Mouse (Mus musculus) heart, postnatal 25 days (tissue): Measurements from ENCODE around the gene Olfr1396. TPM values are rescaled to one million over a fixed set of nuclear protein-coding genes. Genes with fewer than 3 reads are reported as not detected.

ENCODE experiments used
- DNase-seq: peaks from one replicate; pipeline ENCODE4 v3.0.0; 2022; ENCODE audit warnings: low spot score
- intact Hi-C: fragments of 180-260 bp; cut with DNase I; formaldehyde crosslinking; loops from one replicate; pipeline ENCODE4 v1.15.1; 2025
- total RNA-seq, 2 experiments: library from RNA; stranded (reverse); gene quantifications; 2 replicates each; pipeline ENCODE4 v1.2.3; 2021

Olfr1396 gene
- 1 to 10 TPM; 1.3 to 1.7 TPM for total RNA-seq

- intact Hi-C loops = no loop called here
- DNase-seq = no peak
These were observed at the start of gene Olfr1396 for GRCm38 (mm10) chr11:49114774-49115173. Gene Olfr1396 (minus strand): TSS chr11:49114874.

GRCm38 (mm10) chr11:49156821-49157814 lies 42.4 kb upstream of the Olfr1396 start:
- no peak for DNase-seq

GRCm38 (mm10) chr11:49154077-49154476 lies 39.4 kb upstream of the Olfr1396 start, which contains the start of gene Olfr1394:
Gene Olfr1394 (plus strand): TSS chr11:49154377.
- intact Hi-C loops = no loop called here
- DNase-seq = no peak

More at GRCm38 (mm10) chr11:49156821-49157814, 42.4 kb upstream of the Olfr1396 start:
- intact Hi-C loops = no loop called here

GRCm38 (mm10) chr11:49141974-49142373 lies 27.3 kb upstream of the Olfr1396 start, which contains the start of gene Olfr1395:
Gene Olfr1395 (plus strand): TSS chr11:49142274.
- intact Hi-C loops = no loop called here
- no peak for DNase-seq

GRCm38 (mm10) chr11:49124169-49124568 lies 9.5 kb upstream of the Olfr1396 start:
- DNase-seq = no peak
- intact Hi-C loops = no loop called here

DNA sequence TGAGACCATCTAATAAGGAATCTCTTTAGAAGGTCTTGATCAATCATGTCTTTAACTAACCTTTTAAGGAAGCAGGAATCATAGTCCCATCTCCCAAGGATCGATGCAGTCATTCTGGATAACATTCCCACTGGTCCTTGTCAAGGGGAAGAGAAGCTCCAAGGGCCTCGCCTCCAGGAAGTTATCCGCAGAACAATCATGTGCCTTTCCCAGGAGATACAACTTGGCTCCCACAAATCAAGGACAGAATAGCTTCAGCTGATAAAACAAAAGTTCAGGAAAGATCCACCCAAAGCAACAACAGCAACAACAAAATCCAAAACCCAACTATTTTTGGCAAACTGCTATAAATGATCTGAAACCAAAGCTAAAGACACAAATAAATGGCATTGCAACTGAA lies 5.0 kb upstream of the Olfr1396 start:
- no peak for DNase-seq
- intact Hi-C loops = no loop called here

DNA sequence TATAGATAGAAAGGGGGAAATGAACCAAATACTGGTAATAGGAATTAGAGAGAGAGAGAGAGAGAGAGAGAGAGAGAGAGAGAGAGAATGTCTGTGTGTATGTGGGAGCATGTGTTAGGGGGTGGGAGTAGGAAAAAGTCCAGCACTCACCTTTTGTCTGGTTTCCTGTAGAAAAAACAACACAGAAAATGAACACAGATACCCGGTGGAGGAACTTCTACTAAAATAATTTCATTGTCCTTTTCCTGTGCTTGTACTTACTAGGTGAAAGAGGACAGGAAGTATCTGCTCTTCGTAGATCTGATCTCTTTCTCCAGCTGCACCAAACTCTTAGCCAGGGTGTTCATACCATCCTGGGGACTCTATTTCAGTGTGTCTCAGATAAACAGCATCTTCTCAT lies 516 bp downstream of the Olfr1396 start:
- no peak for DNase-seq

DNA sequence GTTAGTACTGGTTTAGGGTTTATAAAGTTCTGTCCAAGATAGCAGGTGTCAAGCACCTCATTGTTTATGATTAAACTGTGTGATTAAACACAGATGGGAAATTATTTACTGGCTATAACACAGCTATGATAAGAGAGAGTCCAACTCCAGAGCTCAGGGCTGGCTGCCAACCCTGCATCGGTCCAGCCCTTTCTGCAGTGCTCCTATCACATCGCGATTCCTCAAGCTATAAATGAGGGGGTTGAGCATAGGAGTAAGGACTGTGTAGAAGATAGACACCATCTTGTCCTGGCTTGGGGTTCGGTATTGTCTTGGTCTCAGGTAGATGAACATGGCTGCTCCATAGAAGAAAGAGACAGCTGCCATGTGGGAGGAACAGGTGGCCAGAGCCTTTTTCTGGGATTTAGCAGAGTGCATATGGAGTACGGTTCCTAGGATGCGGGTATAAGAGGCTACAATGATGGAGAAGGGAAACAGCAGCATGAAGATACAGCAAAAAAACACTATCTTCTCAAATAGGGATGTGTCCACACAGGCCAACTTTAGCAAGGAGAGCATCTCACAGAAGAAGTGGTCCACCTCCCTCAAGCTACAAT lies 2.0 kb downstream of the Olfr1396 start:
- no peak for DNase-seq
- intact Hi-C loops = no loop called here

More for the DNA sequence above, 516 bp downstream of the Olfr1396 start:
- intact Hi-C loops = no loop called here

DNA sequence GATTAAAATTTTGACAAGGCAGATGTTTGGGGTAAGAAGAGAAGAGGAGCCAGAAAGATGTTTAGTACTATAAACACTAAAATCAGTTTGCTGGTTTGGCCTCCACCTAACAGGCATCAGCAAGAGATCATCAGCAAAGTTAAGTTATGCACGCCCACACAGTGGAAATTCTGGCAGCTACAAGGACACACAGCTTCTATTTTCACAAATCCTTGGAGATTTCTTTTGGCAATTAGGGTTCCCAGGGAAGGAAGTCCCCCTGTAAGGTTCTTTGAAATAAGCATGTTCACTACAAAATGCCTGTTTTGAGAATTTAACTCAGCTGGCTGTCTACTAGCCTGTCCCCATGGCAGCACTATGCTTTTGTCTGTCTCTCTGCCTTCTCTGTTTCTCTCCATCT lies 3.7 kb downstream of the Olfr1396 start:
- intact Hi-C loops = no loop called here

GRCm38 (mm10) chr11:49108833-49109232 lies 5.8 kb downstream of the Olfr1396 start:
- intact Hi-C loops = loop anchor here (2.0 to 5.0 kb wide), 3 partner anchors 76 to 320 kb away; no protein-coding TSS in a partner anchor
- no peak for DNase-seq

More for the DNA sequence above, 3.7 kb downstream of the Olfr1396 start:
- DNase-seq = no peak

DNA sequence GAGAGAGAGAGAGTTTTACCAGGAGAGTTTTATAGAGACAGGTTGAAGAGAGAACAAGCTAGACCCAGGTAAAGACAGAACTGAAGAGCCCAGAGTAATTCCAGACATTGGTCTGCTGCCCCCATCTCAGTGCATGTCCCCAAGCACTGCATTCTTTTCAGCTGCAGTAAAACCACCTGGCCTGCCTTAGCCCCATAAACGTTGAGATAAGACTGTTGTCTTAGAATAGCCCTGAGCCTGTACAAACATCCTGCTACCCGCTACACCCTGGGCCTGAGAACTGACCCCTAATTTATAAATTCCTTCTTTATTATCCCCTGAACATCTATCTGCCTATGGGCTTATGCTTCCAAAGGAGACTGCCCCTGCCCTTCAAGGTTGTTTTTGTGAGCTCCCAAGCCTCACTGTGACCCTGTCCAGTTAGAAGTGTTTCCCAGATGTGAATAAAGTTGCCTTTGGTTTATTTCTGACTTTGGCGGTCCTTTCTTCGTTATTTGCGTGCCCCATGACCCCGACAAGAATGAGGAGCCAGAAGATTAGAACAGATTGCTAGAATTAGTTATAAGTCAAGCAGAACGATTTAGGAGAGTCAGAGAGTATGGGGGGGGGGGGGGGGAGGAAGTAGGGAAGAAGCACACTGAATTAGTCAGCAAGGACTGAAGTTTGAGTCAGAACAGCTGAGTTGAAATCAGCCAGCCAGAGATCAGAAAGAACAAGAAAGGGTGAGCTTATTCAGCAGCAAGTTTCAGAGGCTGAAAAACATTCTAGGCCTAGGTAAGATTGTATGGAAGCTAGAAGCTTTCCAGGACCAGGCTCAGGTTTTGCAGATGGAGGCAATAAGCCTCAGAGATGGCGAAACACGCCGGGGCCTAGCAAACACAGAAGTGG lies 6.8 kb downstream of the Olfr1396 start:
- intact Hi-C loops = loop anchor here (2.0 to 5.0 kb wide), 3 partner anchors 77 to 319 kb away; no protein-coding TSS in a partner anchor

DNA sequence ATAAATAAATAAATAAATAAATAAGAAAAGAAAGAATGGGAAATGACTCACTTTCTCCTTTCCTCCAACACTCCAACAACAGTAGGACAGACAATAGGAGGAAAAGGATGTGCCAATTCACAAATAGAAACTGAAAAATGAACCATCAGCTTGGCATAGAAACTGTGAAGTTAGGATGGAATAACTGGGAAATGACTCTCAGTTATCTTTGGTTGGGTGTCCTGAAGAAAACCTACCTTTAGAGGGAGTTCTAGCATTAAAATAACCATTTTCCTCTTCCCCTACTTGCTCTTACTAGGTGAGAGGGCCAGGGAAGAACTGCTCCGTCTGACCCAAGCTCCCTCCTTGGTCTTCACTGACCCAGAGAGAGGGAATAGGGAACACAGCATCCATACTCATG lies 8.9 kb downstream of the Olfr1396 start:
- DNase-seq = no peak
- intact Hi-C loops = loop anchor here (5.0 kb wide), 1 partner anchor 167 kb away; no protein-coding TSS in a partner anchor

More for the DNA sequence above, 6.8 kb downstream of the Olfr1396 start:
- no peak for DNase-seq

GRCm38 (mm10) chr11:49103047-49103693 lies 11.5 kb downstream of the Olfr1396 start:
- intact Hi-C loops = loop anchor here (1.0 kb wide), 1 partner anchor 229 kb away; no protein-coding TSS in a partner anchor
- peak; percentile 35 for DNase-seq

GRCm38 (mm10) chr11:49101500-49101899 lies 13.2 kb downstream of the Olfr1396 start:
- intact Hi-C loops = no loop called here
- DNase-seq = no peak

DNA sequence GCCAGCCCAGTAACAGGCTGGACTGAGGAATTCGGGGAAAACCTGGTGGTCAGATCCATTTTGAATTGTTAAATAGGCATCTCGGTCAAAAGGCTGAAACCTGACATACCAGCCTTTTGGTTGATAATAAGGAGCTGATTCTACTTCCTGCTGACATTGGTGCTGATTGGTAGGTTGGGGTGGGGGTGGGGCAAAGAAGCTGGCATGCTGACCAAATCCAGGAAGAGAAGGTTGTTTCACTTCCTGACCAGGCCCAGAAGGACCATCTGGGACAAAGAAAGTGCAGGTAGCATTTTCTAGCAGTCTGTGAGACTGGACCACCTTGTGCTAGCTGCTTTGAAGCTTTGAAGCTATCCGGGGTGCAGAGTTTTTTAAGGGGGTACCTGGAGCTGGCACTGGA lies 14.3 kb downstream of the Olfr1396 start:
- intact Hi-C loops = no loop called here
- no peak for DNase-seq

GRCm38 (mm10) chr11:49095367-49095766 lies 19.3 kb downstream of the Olfr1396 start:
- intact Hi-C loops = no loop called here
- DNase-seq = no peak

DNA sequence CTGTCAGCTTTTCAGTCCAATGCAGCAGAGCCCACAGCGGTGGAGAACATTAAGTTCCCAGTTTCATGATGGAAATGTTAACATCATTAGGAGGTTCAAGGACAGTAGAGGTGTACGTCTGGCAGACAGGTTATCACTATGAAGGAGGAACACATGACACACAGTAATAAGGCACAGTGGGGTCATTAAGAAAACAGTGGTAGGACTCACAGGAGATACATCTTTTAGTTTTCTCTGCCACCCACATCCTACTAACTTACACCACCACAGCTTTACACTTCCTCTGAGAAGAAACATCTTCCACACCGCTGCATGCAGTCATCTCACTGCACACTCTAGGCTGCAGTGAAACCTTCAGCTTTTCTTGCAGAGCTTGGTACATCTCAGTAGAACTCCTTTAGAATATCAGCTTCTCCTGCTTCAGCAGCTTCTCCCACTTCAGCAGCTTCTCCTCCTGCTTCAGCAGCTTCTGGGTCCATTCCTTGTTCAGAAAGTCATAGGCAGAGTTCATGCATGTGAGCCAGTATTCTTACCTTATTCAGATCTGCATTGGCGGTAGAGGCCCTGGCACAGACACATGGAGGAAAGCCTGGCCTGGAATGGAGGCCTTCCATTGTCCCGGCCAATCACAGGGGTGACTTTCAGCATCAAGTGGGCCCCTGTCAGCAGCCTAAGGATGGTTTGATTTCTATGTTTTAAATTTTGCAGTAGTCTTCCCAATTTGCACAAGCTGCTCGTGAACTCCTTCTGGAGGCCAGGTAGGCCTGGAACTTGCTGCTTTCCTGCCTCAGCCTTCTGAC lies 20.6 kb downstream of the Olfr1396 start:
- no peak for DNase-seq
- intact Hi-C loops = no loop called here

GRCm38 (mm10) chr11:49092786-49093185 lies 21.9 kb downstream of the Olfr1396 start:
- no peak for DNase-seq
- intact Hi-C loops = no loop called here
